Mouse (Mus musculus): ENCODE measurements around the gene Akap14.

Akap14 gene

GRCm38 (mm10) chrX:37103826-37104225 lies 64.8 kb downstream of the Akap14 start:
- no peak for DNase-seq (ENCODE audit: low spot score)
